ENCODE assay signal across 8 mouse cellular contexts in genomic region chr19:34289948-34290789, GRCm38 (mm10). TPM values are rescaled to one million over a fixed set of nuclear protein-coding genes. Genes with fewer than 3 reads are reported as not detected.
A peak's percentile ranks its signal among the peaks of the same experiment; 100 is the strongest.
DNase-seq lines count a peak whose midpoint lies in the region; ATAC-seq and TF ChIP-seq lines count a peak whose summit lies in the region.

TSS of gene Fas (plus strand) at chr19:34290666.

- 4% methylated on average over 19 of the region's 19 CpGs for WGBS in heart, embryonic 13.5 days
- whole genome bisulfite sequencing in kidney, embryonic 16.5 days: 3% methylated on average over 19 of the region's 19 CpGs
- WGBS in liver, embryonic 16.5 days (ENCODE audit: insufficient replicate concordance): 3% methylated on average over 19 of the region's 19 CpGs
- WGBS in stomach, embryonic 14.5 days: 4% methylated on average over 19 of the region's 19 CpGs

- H3K27me3 ChIP-seq in erythroblast, embryonic 14.5 days (ENCODE audit: control insufficient read depth): peaks cover 2% of the 10 kb centered on the region; the same call in 1 of the 2 replicates
- peaks cover 23% of the 10 kb centered on the region for H3K27me3 ChIP-seq in heart, embryonic 13.5 days (replicated peaks)
- H3K27me3 ChIP-seq in kidney, embryonic 16.5 days (ENCODE audit: insufficient read depth, low read length): peaks cover 9% of the 10 kb centered on the region; the same call in 1 of the 2 replicates
- no peaks in the 10 kb centered on the region for H3K27me3 ChIP-seq in liver, embryonic 16.5 days (ENCODE audit: control insufficient read depth, insufficient read depth, low read depth, low read length)
- no peaks in the 10 kb centered on the region for H3K27me3 ChIP-seq in stomach, embryonic 14.5 days (ENCODE audit: control insufficient read depth, insufficient read depth, low read length)

- H3K4me3 ChIP-seq in erythroblast, embryonic 14.5 days (replicated peaks): peak within 1 kb of the TSS; percentile 47
- H3K4me3 ChIP-seq in embryonic fibroblast, embryonic 13.5 days (ENCODE audit: insufficient read depth, low read length): peak within 1 kb of the TSS; percentile 46
- peak within 1 kb of the TSS; percentile 62 for H3K4me3 ChIP-seq in heart, embryonic 13.5 days
- H3K4me3 ChIP-seq in kidney, embryonic 16.5 days (ENCODE audit: low read length): peak within 1 kb of the TSS; percentile 48
- H3K4me3 ChIP-seq in liver, embryonic 16.5 days (ENCODE audit: low read depth, low read length): peak within 1 kb of the TSS; percentile 58
- H3K4me3 ChIP-seq in stomach, embryonic 14.5 days (ENCODE audit: low read depth, low read length): peak within 1 kb of the TSS; percentile 43

- ATAC-seq in erythroblast, adult 5-6 weeks (replicated peaks; ENCODE audit: low FRiP score, poor library complexity, severe bottlenecking): no peak
- ATAC-seq in heart, embryonic 13.5 days (ENCODE audit: extremely low read depth, insufficient number of reproducible peaks, low FRiP score, low TSS enrichment): peak; percentile 74
- peak; percentile 98 for ATAC-seq in kidney, embryonic 16.5 days (ENCODE audit: low FRiP score, low TSS enrichment)
- peak; percentile 89 for ATAC-seq in liver, embryonic 16.5 days (ENCODE audit: low read depth)
- peak; percentile 87 for ATAC-seq in stomach, embryonic 14.5 days (ENCODE audit: insufficient number of reproducible peaks, insufficient read depth, low FRiP score, low read depth)

- TF ChIP-seq POLR2A in embryonic fibroblast, embryonic 13.5 days (IDR thresholded peaks at IDR 0.05; ENCODE audit: low read depth, low read length): peak; percentile 76

- peak within 1 kb of the TSS; percentile 77 for H3K9ac ChIP-seq in heart, embryonic 13.5 days
- peak within 1 kb of the TSS; percentile 47 for H3K9ac ChIP-seq in kidney, embryonic 16.5 days (replicated peaks; ENCODE audit: low read length)
- peak within 1 kb of the TSS; percentile 50 for H3K9ac ChIP-seq in liver, embryonic 16.5 days (ENCODE audit: low read depth, low read length)
- peak within 1 kb of the TSS; percentile 33 for H3K9ac ChIP-seq in stomach, embryonic 14.5 days (replicated peaks; ENCODE audit: low read depth, low read length)

- no peaks in the 10 kb centered on the region for H3K36me3 ChIP-seq in erythroblast, embryonic 14.5 days (ENCODE audit: control insufficient read depth)
- H3K36me3 ChIP-seq in heart, embryonic 13.5 days: no peaks in the 10 kb centered on the region
- H3K36me3 ChIP-seq in kidney, embryonic 16.5 days (ENCODE audit: insufficient read depth, low read length): no peaks in the 10 kb centered on the region
- H3K36me3 ChIP-seq in liver, embryonic 16.5 days (ENCODE audit: control insufficient read depth, insufficient read depth): no peaks in the 10 kb centered on the region
- H3K36me3 ChIP-seq in stomach, embryonic 14.5 days (ENCODE audit: control insufficient read depth, insufficient read depth, low read length): no peaks in the 10 kb centered on the region

- no peak for TF ChIP-seq CTCF in embryonic fibroblast, embryonic 13.5 days (IDR thresholded peaks at IDR 0.05; ENCODE audit: borderline replicate concordance, insufficient read depth, low read length)

- peak within 1 kb of the TSS; percentile 25; the same call in 1 of the 2 replicates for H3K27ac ChIP-seq in embryonic fibroblast, embryonic 13.5 days (ENCODE audit: insufficient read depth, low read length)
- H3K27ac ChIP-seq in heart, embryonic 13.5 days (replicated peaks): no peak within 1 kb of the TSS
- no peak within 1 kb of the TSS for H3K27ac ChIP-seq in kidney, embryonic 16.5 days (ENCODE audit: low read length)
- peak within 1 kb of the TSS; percentile 30 for H3K27ac ChIP-seq in liver, embryonic 16.5 days (ENCODE audit: low read length)
- H3K27ac ChIP-seq in stomach, embryonic 14.5 days (ENCODE audit: low read length): no peak within 1 kb of the TSS

- H3K9me3 ChIP-seq in erythroblast, embryonic 14.5 days (ENCODE audit: control insufficient read depth, low read length): no peaks in the 10 kb centered on the region
- no peaks in the 10 kb centered on the region for H3K9me3 ChIP-seq in heart, embryonic 13.5 days
- H3K9me3 ChIP-seq in kidney, embryonic 16.5 days (ENCODE audit: low read length): no peaks in the 10 kb centered on the region
- H3K9me3 ChIP-seq in liver, embryonic 16.5 days (replicated peaks; ENCODE audit: control insufficient read depth, low read length): no peaks in the 10 kb centered on the region
- H3K9me3 ChIP-seq in stomach, embryonic 14.5 days (ENCODE audit: control insufficient read depth, low read depth, low read length): no peaks in the 10 kb centered on the region

- H3K4me1 ChIP-seq in erythroblast, embryonic 14.5 days (ENCODE audit: control insufficient read depth): peaks cover 3% of the 10 kb centered on the region; the same call in 1 of the 2 replicates
- no peaks in the 10 kb centered on the region for H3K4me1 ChIP-seq in embryonic fibroblast, embryonic 13.5 days (ENCODE audit: control insufficient read depth, insufficient read depth, low read length)
- peaks cover 13% of the 10 kb centered on the region for H3K4me1 ChIP-seq in heart, embryonic 13.5 days
- H3K4me1 ChIP-seq in kidney, embryonic 16.5 days (ENCODE audit: insufficient read depth, low read length): peaks cover 4% of the 10 kb centered on the region; the same call in 1 of the 2 replicates
- no peaks in the 10 kb centered on the region; the same call in 1 of the 2 replicates for H3K4me1 ChIP-seq in liver, embryonic 16.5 days (ENCODE audit: control insufficient read depth, low read depth, low read length)
- peaks cover 5% of the 10 kb centered on the region; the same call in 1 of the 2 replicates for H3K4me1 ChIP-seq in stomach, embryonic 14.5 days (ENCODE audit: control insufficient read depth, insufficient read depth, low read length)

- H3K4me2 ChIP-seq in heart, embryonic 13.5 days: peak within 1 kb of the TSS; percentile 90
- H3K4me2 ChIP-seq in kidney, embryonic 16.5 days (replicated peaks; ENCODE audit: low read depth, low read length): peak within 1 kb of the TSS; percentile 79
- H3K4me2 ChIP-seq in liver, embryonic 16.5 days (ENCODE audit: low read depth, low read length): peak within 1 kb of the TSS; percentile 72
- peak within 1 kb of the TSS; percentile 92 for H3K4me2 ChIP-seq in stomach, embryonic 14.5 days (replicated peaks; ENCODE audit: low read depth, low read length)

- DNase-seq in neural tube, embryonic 10.5 days (ENCODE audit: extremely low spot score, low spot score): peak; percentile 54

RNA-seq across cellular contexts. Expression of gene Fas, which starts in this region (rescaled TPM):
- polyA plus RNA-seq in erythroblast, embryonic 14.5 days (2012): not detected in 2 replicates
- 7.3 and 10.2 TPM in 2 replicates for total RNA-seq in erythroblast, adult 5-6 weeks (2015; ENCODE audit: low replicate concordance)
- 2.4 and 6.8 TPM in 2 replicates for total RNA-seq in erythroblast, adult 5-6 weeks (2017; ENCODE audit: low replicate concordance)
- polyA plus RNA-seq in embryonic fibroblast, embryonic 13.5 days (2011; ENCODE audit: insufficient read length, low read depth, missing spikeins): 27.9 and 32.2 TPM in 2 replicates
- 2.6 and 2.8 TPM in 2 replicates for polyA plus RNA-seq in heart, embryonic 13.5 days (2015; fragmentation: Nextera tagmentation; extraction: Ambion mirVana)
- 4.0 and 5.3 TPM in 2 replicates for polyA plus RNA-seq in kidney, embryonic 16.5 days (2015; fragmentation: Nextera tagmentation; extraction: Ambion mirVana)
- polyA plus RNA-seq in liver, embryonic 16.5 days (2015; fragmentation: Nextera tagmentation; extraction: Ambion mirVana): 6.7 and 6.9 TPM in 2 replicates
- polyA plus RNA-seq in stomach, embryonic 14.5 days (2014; fragmentation: Nextera tagmentation; extraction: Ambion mirVana): 2.4 and 3.1 TPM in 2 replicates

Comparison
In these comparisons a context has a peak if more than half of its experiments do, and no peak if none do; other contexts are left out.
1. H3K27ac ChIP-seq: peak in embryonic fibroblast, embryonic 13.5 days (single experiment) and liver, embryonic 16.5 days (single experiment); none in heart, embryonic 13.5 days (single experiment), kidney, embryonic 16.5 days (single experiment) and stomach, embryonic 14.5 days (single experiment).
2. Peak in every context shown above with its lines, with median percentiles within 50 percentile points of each other: H3K4me3 ChIP-seq, H3K4me2 ChIP-seq and H3K9ac ChIP-seq.